Mouse (Mus musculus): Measurements from ENCODE around the gene Ipo11.

The Ipo11 gene

DNA sequence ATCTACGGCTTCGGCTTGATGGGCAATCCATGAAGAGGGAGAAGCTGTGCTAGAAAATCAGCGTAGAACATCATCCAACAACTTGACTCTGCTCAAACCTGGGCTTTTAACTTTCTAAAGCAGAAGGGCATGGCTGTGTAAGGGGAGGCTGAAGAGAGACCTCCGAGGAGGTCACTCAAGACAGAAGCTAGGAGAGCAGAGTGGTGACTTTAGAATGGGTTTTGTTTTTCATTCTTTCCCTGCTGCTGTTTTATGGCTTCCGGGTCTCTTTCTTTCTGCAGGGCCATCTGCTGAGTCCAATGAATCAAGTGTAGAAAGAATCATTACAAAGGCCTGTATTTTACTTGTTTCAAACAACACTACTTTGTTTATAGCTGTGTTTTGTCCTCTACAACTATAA lies 119.7 kb downstream of the Ipo11 start:
- no peak for DNase-seq (ENCODE audit: extremely low read depth, low read depth)

DNA sequence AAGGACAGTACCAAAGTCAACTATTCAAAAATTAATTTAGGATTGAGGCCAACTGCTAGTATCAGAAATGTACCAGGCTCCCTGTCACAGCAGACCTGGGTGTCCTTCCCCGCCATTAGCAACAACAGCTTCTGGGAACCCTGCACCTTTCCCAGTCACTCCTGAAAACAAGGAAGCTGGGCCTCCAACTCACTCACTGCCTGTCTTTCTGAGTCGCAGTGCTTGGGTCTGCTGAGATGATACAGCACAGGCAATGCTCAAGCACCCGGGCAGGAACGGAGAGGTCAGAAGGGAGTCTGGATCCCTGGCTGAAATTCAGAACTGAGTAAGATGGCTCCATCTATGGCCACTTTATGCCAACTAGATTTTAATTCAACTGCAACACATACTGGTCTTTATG lies 123.2 kb downstream of the Ipo11 start:
- no peak for DNase-seq (ENCODE audit: extremely low read depth, low read depth)

DNA sequence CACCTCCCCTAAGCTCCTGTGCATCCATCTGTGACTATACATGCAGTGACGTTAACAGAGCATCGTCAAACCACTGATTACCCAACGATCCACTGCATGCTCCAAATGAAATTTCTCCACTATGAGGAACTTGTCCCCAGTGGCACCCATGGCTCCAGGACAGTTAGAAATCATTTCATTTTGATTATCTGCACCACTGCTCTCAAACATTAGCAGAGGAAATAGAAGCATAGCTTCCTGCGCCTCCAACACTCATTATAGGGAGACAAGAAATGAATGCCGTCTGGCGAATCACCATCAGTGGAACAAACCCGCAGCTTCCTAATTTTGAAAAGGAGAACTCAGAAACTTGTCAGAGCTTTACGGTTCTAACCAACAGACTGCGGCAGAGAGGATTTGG lies 123.7 kb downstream of the Ipo11 start:
- DNase-seq (ENCODE audit: extremely low read depth, low read depth) = no peak

DNA sequence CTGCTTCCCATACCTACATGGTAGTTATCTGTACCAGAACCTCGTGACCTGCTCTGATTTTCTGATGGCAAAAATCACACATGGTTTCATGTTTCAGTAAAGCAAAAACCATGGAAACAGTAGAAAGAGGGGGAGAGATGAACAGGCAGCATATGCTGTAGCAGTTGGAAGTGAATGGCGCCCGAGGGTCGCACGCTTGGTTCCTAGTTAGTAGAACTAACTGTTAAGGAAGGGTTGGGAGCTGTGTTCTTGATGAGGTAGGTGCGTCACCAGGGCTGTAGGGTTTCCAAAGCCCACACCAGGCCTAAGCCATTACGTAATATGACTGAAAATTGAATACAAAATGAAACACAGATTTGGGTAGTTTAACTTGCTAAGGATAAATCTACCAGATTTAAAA lies 126.6 kb downstream of the Ipo11 start:
- no peak for DNase-seq (ENCODE audit: extremely low read depth, low read depth)

DNA sequence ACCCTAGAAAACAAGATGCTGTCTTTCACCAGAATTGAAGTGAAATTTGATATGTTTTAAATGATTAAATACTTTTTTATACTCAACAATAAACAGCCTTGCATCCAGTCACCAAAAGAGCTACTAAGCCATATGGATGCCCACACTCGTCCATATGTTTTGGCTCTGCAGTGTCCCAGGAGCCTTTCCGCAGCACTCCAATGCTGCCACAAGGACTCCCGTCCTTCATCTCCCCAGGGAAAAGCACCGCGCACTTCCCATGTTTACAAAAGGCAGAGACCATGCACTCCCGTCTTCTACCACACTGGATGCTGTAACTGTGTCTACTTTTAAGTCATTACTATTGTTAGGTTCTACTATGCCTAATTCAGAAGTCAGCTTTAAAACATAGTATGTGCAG lies 127.9 kb downstream of the Ipo11 start:
- DNase-seq (ENCODE audit: extremely low read depth, low read depth) = no peak

DNA sequence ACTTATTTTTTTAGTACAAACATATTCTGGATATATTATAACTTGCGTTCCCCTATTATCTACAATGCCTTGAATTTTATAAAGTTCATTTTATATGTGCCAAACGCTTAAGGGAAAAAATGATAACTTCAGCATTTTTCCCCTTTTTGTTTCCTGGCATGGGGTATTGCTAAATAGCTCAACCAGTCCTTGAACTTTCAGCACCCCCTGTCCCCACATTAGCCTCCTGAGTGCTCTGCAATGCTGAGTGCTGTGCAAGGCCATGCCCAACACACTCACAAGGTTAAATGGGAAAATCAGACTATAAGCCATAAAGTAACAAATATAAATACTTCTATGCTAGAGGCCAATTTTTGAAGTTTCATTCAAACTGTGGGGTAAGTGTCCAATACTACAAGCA lies 128.4 kb downstream of the Ipo11 start:
- DNase-seq (ENCODE audit: extremely low read depth, low read depth) = no peak

DNA sequence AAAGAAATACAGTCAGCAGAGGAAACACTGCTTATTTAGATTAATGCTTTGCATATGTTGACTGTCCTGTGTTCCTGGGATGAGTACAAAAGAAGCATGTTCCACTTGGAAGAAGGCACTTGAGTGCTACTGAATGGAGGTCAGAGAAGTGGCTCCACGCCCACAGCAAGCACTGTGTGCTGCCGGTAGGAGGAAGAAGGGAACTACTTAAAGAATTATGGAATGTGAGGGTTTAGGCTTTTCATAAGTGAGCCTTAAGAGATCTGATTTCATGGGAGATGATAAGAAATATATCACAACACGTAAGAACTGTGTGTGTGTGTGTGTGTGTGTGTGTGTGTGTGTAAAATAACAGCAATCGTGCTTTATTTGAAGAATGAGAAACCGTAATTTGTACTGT lies 129.5 kb downstream of the Ipo11 start:
- no peak for DNase-seq (ENCODE audit: extremely low read depth, low read depth)

DNA sequence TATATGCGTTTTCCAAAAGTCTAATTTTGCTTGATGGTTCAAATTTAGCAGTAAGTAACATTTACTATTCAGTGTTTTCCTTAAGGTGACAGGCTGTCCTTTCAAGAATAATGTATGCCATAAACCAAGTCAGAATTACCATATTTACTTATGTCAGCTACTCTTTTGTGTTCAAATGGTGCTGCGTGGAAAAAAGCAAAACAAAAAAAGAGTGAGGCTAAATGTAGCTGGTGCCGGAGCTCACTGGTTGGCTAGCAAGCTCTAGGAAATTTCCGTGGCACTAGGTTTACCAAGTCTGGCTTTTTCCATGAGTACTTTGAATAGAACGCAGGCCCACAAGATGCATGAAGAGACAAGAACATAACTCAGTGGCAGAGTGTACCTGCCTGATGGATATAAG lies 131.6 kb downstream of the Ipo11 start:
- DNase-seq (ENCODE audit: extremely low read depth, low read depth) = no peak

DNA sequence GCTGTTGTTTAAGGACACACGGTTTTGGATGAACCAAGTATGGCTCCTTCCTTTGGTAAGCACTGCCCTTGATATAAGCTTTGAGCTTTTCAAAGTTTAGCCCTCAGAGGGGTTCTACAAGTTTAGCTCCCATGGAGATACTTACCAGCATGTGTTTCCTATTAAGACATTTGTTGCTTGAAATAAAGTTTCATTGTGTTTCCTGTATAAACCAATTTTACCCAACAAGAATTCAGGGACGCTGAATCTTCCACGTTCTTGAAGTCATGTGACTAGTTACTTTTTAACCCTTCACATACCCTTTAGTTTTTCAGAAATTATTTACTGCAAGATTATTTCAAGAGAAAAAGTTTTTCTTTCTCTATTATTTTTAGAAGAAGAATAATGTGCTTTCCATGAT lies 138.7 kb downstream of the Ipo11 start:
- no peak for DNase-seq (ENCODE audit: extremely low read depth, low read depth)

DNA sequence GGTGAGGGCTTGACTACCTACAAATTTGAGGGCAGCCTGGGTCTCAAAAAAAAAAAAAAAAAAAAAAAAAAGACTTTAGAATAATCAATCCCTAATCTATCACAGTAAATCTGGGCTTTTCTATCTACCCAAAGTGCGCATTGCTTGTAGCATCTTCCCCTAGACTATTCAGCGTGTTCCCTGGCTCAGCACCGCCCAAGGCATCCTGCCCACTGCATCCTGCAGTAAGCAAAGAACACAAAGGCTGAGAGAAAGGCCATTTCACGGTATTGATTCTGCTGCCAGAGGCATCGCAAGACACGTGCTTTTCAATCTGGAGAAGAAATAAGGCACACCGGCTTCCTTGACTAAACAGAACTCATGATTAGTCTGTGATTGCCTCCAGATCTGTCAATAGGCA lies 147.9 kb downstream of the Ipo11 start:
- DNase-seq (ENCODE audit: extremely low read depth, low read depth) = no peak

DNA sequence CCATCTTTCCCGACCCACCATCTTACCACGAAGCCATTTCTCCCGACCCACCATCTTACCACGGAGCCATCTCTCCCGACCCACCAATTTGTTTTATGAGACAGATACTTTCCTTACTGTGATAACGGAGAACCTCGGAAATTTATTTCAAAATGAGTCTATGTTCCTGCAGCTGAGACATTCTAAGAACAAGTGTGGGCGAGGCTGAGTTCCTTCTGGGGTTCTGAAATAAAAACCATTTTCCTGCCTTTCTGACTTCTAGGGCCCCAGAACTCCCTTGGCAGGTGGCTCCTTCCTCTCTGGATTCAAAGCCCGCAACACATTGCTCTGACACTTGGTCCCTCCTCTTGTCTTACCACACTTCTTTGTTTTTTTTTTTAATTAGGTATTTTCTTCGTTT lies 168.0 kb downstream of the Ipo11 start:
- DNase-seq (ENCODE audit: extremely low read depth, low read depth) = no peak

DNA sequence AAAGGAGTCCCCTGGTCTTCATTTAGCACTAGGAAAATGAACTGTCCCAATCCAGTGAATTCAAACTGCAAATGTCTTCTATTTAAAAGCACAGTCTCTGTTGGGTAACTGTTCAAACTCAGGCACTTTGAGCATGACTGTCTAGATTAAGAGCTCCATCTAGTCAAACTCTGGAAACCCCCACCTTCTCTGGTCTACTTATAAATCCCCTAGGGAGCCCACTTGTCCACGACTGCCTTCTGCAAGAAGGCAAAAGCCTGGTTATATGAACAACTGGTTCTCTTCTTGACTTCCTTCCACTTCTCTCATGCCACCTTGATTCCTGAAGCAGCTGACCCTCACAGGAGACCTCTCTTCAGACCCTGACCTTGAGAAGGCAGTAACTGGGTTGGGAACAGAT lies 174.1 kb downstream of the Ipo11 start:
- no peak for DNase-seq (ENCODE audit: extremely low read depth, low read depth)

DNA sequence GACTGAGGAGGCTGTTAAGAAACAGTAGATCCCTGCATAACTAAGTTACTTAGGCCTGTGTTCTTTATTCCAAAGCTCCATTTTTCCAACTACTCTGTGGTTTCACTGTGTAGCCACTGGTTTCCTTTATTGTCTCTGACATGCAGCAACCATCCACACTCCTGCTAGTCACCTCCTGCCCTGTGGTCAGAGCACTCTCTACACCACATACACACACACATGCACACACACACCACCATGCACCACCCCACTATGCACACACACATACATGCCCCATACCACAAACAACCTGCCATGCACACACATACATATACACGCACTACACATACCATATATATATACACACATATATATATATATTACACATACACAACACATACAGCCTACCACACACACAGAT lies 175.1 kb downstream of the Ipo11 start:
- DNase-seq (ENCODE audit: extremely low read depth, low read depth) = no peak

DNA sequence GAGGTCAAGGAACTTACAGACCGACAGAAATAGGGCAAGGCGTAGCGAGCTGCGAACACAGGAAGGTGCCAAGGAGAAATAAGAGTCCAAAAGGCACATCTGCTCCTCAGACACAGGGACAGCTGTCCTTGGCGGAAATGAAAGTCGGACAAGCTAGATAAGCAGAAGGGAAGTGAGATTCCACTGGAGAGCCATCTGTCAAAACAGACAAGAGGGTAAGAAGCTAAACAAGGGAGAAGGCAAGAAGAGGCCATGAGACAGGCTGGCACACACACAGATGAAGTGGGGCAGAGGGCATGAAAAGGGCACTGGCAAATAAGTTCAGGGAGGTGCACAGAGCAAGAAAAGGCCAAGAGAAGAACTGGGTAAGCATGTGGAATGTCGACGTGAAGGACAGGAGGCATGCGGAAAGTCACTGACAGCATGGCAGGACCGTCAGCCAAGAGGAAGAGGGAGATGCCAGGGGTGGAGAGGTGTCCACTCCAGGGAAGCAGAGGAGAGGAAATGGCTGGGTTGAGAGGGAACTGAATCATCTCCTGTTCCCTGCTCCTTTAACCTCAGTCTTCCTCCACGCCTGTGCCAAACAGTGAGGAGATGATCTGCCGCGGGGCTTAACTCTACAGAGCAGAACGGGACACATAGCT lies 176.4 kb downstream of the Ipo11 start:
- peak; percentile 60 for DNase-seq (ENCODE audit: extremely low read depth, low read depth)

DNA sequence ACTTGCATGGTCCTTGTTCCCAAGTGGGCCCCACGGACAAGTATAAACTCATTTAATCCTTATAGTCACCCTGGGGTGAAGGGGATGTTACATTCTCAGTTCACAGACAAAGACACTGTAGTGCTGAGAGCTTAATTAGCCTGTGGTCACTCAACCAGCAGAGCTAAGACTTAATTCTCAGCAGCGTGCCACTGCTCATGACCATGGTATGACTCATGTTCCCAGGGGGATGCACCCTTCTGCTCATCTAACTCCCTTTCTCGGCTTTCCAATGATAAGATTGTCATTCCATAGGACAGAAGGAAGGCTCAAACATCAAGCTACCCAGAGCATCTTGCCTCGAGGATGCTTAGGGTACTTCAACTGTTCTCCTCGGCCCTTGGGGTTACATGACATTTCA lies 180.9 kb downstream of the Ipo11 start:
- no peak for DNase-seq (ENCODE audit: extremely low read depth, low read depth)

DNA sequence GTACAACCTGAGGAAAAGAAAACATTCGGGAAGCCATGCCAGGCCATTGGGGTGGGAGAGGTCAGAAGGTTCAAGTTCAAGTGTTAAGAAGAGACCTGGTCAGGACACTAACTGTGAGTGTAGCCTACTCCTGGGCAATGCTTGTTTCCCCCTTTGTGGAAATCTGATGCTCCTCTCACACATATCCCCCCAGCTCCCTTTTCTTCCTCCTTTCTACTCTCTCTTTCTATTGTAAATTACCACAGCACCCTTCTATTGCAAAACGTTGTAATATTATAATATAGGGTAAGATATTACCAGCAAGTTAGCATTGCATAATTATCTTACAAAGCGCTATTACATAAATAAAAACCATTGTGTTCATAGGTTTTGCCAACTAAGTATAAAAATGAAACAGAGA lies 182.5 kb downstream of the Ipo11 start:
- DNase-seq (ENCODE audit: extremely low read depth, low read depth) = no peak

DNA sequence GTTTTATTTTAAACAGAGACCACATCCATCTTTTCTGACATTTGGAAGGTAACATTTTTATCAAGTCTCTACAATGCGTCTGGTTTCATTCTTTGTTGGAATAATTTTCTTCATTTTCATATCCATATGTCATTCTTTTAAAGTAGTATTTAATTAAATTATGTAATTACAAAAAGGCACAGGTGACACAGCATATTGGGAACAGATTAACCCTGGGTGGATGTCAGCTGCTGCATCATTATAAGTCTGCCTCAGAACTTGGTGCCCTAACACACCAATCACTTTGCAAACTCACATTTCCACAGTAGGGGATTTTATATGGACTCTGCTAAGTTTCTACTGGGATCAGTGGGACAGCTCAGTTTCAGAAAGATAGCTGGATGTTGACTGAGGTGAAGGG lies 184.8 kb downstream of the Ipo11 start:
- DNase-seq (ENCODE audit: extremely low read depth, low read depth) = no peak

DNA sequence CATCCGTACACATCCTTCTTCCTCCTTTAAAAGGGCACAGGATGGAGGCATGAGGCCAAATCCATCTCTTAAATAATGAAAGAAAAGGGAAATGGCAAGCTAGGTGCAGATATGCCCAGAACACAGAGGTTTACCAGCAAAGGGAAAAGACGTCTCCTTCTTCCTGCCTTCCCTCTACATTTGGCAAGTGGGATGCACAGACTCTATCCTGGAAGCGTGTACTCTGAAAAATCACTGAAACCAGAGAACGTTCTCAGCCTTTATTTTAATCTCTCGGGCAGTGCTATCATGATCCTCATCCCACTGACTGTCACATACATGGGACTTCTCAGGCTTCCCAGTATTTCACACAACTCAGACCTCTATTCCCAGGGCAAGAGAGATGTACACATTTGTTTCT lies 189.9 kb downstream of the Ipo11 start:
- no peak for DNase-seq (ENCODE audit: extremely low read depth, low read depth)

DNA sequence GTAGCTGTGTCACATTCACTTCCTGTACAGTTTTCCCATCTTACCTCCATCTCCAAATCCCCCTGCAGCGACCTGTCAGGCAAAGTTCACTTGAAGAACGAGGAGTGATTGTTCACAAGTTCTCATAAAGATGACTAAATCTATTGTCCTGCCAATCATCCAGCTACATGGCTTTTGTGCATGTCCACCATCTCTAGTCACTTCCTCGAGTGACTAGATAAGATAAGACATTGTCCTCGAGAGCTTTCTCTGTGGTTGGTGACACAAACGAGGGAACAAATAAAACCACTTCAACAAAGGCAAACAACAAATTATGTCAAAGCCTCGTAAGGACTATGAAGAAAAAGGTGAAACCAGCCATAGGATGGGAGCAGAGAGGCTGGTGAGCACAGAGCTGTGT lies 191.6 kb downstream of the Ipo11 start:
- peak; percentile 19 for DNase-seq (ENCODE audit: extremely low read depth, low read depth)
